Mouse (Mus musculus): ENCODE measurements at regions not wholly inside any gene's neighbourhood (a gene's known extent, or its start where the extent isn't known, plus 50 kb on each side); places are given as distances from the start of the nearest gene placed in this dataset.

DNA sequence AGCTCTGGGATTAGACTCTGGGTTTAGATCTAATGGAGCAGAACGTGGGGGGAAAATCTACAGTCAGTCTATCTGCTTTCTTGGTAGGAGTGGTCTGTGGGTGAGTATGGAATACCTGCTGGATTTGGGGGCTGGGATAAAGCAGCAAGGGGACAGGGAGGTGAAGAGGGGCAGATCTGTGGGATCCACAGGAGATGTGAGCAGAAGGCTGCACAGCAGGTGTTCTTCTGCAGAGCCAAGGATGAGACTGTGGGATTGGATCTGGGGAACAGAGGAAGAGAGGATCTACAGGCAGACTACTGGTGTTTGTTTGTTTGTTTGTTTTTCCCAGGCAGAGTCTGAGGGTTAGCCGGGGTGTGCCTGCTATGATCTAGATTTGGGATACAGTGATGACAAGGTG lies 284.5 kb downstream of the Phkb start:
- no peak for DNase-seq

DNA sequence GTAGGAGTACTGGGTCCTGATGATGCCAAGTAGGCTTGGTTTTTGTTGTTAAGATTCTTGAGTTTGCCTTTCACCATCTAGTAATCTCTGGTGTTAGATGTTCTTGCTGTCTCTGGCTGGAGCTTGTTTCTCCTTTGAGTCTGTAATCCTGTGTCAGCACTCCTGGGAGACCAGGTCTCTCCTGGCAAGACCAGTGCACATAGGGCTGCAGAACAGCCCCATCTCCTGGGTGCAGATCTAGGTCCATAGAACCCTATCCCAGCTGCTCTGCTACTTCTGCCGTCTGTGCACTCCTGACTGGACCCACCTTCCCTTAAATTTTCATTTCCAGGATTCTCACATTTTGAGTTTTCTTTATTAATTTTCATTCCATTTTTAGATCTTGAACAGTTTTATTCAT lies 283.9 kb downstream of the Phkb start:
- no peak for DNase-seq

Measured in right cerebral cortex, postnatal 4 days (tissue).